Mouse (Mus musculus): ENCODE data around the gene 1700102P08Rik. TPM values are rescaled to one million over a fixed set of nuclear protein-coding genes. Genes with fewer than 3 reads are reported as not detected.

The 1700102P08Rik gene
- total RNA-seq, 2 experiments from 2014 or later: 2.0 to 3.3 TPM

DNA sequence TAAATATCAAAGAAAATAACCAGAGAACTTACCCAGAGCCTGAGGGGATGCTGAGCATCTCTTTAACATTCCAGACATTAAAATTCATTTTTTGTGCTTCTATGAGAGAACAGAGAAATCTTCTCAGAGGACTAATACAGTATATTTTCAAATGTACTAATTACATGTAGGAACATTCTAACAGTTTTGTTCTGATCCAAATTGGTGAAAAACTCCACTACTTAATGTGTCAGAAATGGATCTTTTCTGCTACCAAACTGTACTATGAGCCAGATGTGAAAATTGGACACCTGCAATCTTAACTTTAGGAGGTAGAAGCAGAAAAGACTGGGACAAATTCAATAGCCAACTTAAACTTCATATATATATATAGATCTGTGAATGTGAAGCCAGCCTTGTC lies 35.8 kb downstream of the 1700102P08Rik start, which contains the start of gene Ccdc36:
TSS of gene Ccdc36 (minus strand) at position 101 of the 400 bp plus-strand sequence.
- intact Hi-C loops (cut with DNase I): no loop called here
- no peak for TF ChIP-seq CTCF (IDR thresholded peaks at IDR 0.05)

GRCm38 (mm10) chr9:108431431-108432067 lies 38.9 kb downstream of the 1700102P08Rik start:
- intact Hi-C loops (cut with DNase I): no loop called here
- no peak for TF ChIP-seq CTCF (IDR thresholded peaks at IDR 0.05)
- Histone ChIP-seq H3K27ac (no peak overlapping the region), H3K4me3 (no peak overlapping the region)
- DNase-seq (ENCODE audit: extremely low spot score in 1 of 2, low spot score in 2 of 2): no peak

More for the DNA sequence above, 35.8 kb downstream of the 1700102P08Rik start, which contains the start of gene Ccdc36:
- no peak within 1 kb of the TSS for H3K27ac ChIP-seq
- no peak within 1 kb of the TSS for H3K4me3 ChIP-seq
- DNase-seq (ENCODE audit: extremely low spot score in 1 of 2, low spot score in 2 of 2): no peak

DNA sequence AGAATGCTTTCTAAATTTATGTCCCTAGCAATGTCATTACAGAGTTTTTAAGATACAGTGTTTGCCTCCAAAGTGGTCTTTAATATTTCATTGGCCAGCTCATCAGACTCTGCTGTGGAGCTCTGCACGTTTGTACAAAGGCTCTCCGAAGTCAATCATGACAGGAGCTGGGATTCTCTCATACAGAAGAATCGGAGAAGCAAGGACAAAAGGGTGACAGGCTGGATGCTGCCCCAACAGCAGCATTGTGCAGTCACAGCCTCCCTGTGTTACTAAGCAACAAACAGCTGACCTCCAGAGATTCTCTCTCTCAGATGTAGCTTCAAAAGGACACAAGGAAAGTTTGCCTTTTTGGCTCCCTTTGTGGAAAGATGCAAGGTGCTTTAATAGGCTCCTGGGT lies 43.6 kb downstream of the 1700102P08Rik start, which contains the start of gene BC048562:
TSS of gene BC048562 (plus strand) at position 301 of the 400 bp plus-strand sequence.
- TF ChIP-seq CTCF (IDR thresholded peaks at IDR 0.05): no peak
- H3K27ac ChIP-seq: no peak within 1 kb of the TSS

GRCm38 (mm10) chr9:108439176-108439575 lies 46.6 kb downstream of the 1700102P08Rik start:
- peak in 1 of 2 experiments; percentile 18 for DNase-seq (ENCODE audit: extremely low spot score in 1 of 2, low spot score in 2 of 2)
- Histone ChIP-seq H3K4me3 (no peak overlapping the region), H3K27ac (no peak overlapping the region)
- intact Hi-C loops (cut with DNase I): no loop called here
- no peak for TF ChIP-seq CTCF (IDR thresholded peaks at IDR 0.05)

More for the DNA sequence above, 43.6 kb downstream of the 1700102P08Rik start, which contains the start of gene BC048562:
- intact Hi-C loops (cut with DNase I): no loop called here
- H3K4me3 ChIP-seq: no peak within 1 kb of the TSS
- DNase-seq (ENCODE audit: extremely low spot score in 1 of 2, low spot score in 2 of 2): no peak

GRCm38 (mm10) chr9:108440485-108440884 lies 47.9 kb downstream of the 1700102P08Rik start:
- intact Hi-C loops (cut with DNase I): loop anchor here (2.0 kb wide), 2 partner anchors 30 to 38 kb away; no protein-coding TSS in a partner anchor

DNA sequence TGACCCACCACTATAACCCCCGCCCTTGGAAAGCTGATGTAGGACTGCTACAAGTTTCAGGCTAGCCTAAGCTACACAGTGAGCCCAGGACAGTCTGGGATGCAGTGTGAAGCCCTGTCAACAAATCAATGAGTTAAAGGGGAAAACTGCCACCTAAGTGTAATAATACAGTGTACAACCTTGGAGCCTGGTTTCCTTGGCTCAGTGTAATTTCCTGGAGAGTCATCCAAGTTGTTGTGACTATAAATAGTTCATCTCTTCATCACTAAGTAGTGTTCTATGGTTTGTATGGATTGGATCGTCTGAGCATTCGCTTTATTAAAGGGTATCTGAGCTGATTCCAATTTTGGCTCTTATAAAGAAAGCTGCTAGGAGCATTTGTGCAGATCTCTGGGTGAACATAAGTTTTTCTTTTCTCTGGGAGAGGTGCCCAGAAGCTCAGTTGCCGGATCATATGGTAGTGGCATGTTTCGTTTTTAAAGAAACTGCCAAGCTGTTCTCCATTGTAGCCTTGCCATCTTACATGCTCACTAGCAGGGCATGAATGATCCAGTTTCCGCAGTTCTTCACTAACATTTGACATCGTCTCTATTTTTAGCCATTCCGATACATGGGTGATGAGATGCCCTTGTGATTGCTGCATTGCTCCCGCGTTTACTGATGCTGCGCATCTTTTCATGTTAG lies 48.8 kb downstream of the 1700102P08Rik start:
- DNase-seq (ENCODE audit: extremely low spot score in 1 of 2, low spot score in 2 of 2): no peak
- Histone ChIP-seq H3K27ac (peak overlapping the region; percentile 42), H3K4me3 (no peak overlapping the region; the same call in 1 of the 2 replicates)
- intact Hi-C loops (cut with DNase I): loop anchor here (2.0 kb wide), 2 partner anchors 31 to 39 kb away; no protein-coding TSS in a partner anchor
- no peak for TF ChIP-seq CTCF (IDR thresholded peaks at IDR 0.05)

More at GRCm38 (mm10) chr9:108440485-108440884, 47.9 kb downstream of the 1700102P08Rik start:
- TF ChIP-seq CTCF (IDR thresholded peaks at IDR 0.05): no peak
- Histone ChIP-seq H3K4me3 (no peak overlapping the region), H3K27ac (peak overlapping the region; percentile 42)
- no peak for DNase-seq (ENCODE audit: extremely low spot score in 1 of 2, low spot score in 2 of 2)

- TF ChIP-seq CTCF (IDR thresholded peaks at IDR 0.05): no peak
- Histone ChIP-seq H3K4me3 (no peak overlapping the region), H3K27ac (no peak overlapping the region)
- no peak for DNase-seq (ENCODE audit: extremely low spot score in 1 of 2, low spot score in 2 of 2)
- intact Hi-C loops (cut with DNase I): no loop called here
These were observed 52.5 kb downstream of the 1700102P08Rik start for GRCm38 (mm10) chr9:108445125-108445524.

GRCm38 (mm10) chr9:108449860-108450259 lies 57.3 kb downstream of the 1700102P08Rik start:
- Histone ChIP-seq H3K27ac (peak overlapping the region; percentile 67), H3K4me3 (peak overlapping the region; percentile 20)
- TF ChIP-seq CTCF (IDR thresholded peaks at IDR 0.05): no peak
- intact Hi-C loops (cut with DNase I): no loop called here
- peak; percentile 59 to 62 for DNase-seq (ENCODE audit: extremely low spot score in 1 of 2, low spot score in 2 of 2)

DNA sequence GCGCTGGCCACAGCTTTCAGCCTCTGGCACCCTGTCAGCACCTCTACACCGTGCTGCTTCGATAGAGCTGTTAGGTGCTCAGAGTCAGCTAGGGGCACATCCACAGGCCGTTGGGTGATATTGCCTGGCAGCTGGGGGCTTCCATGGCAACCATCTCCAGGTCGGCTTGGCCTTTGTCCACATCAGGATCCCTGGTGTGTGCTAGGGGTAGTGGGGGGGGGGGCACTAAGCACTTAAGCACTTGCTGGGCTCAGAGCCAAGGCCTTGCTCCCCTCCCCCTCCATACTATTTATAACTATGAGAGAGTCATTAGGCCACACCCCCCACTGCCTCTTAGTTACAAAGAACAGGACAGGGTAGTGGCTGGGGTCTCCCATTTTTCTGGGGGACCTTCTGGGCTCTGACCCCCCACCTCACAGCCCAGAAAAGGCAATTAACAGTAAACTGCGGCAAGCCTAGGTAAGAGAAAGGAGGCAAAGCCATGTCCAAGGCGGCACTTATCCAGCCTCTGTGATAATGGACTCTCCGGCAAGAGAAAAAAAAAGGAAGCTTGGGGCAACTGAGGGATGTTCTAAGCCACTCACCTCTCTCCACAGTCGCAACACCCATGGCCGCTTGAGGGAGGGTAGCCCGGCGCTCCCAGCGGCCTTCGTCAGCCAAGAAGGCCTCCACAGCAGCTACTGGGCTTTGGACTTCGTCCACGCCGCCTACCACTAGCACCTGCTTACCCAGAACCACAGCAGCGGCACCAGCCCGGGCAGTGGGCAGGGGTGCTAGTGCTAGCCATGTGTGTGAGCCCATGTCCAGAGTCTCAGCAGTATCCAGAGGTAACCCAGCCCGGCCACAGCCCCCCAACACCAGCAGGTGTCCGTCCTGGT lies 57.9 kb downstream of the 1700102P08Rik start:
- peak overlapping the region; percentile 71 for H3K4me3 ChIP-seq
- peak in 1 of 2 experiments; percentile 68 for DNase-seq (ENCODE audit: extremely low spot score in 1 of 2, low spot score in 2 of 2)
- TF ChIP-seq CTCF (IDR thresholded peaks at IDR 0.05): no peak
- peak overlapping the region; percentile 67 for H3K27ac ChIP-seq
- intact Hi-C loops (cut with DNase I): no loop called here

DNA sequence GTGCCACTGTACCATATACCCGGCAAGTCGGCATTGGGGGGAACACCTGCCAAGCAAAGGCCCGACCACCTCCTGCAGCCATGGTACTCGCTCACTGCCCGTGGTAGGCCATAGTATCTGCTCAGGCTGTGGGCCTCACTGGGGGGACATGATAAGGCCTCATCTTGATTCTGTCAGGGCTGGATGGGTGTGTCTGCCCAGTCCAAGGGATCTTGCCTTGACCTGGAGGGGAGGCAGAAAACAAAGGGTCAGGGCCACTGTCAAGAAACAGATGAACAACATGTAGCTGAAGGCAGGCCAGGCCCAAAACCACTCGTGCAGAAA lies 58.5 kb downstream of the 1700102P08Rik start:
- intact Hi-C loops (cut with DNase I): no loop called here
- peak overlapping the region; percentile 67 for H3K27ac ChIP-seq
- H3K4me3 ChIP-seq: peak overlapping the region; percentile 71
- no peak for DNase-seq (ENCODE audit: extremely low spot score in 1 of 2, low spot score in 2 of 2)
- no peak for TF ChIP-seq CTCF (IDR thresholded peaks at IDR 0.05)

- peak overlapping the region; percentile 84 for H3K27ac ChIP-seq
- intact Hi-C loops (cut with DNase I): loop anchor here (2.0 kb wide), 1 partner anchor 51 kb away; no protein-coding TSS in a partner anchor
- TF ChIP-seq CTCF (IDR thresholded peaks at IDR 0.05): no peak
- no peak for DNase-seq (ENCODE audit: extremely low spot score in 1 of 2, low spot score in 2 of 2)
- peak overlapping the region; percentile 71 for H3K4me3 ChIP-seq
These were observed 59.0 kb downstream of the 1700102P08Rik start for GRCm38 (mm10) chr9:108451519-108452160.
